Mouse (Mus musculus): ENCODE results near the gene Neurl1b. TPM values are rescaled to one million over a fixed set of nuclear protein-coding genes. Genes with fewer than 3 reads are reported as not detected.

Gene Neurl1b
- total and polyA plus RNA-seq, 2 experiments from 2014 or later = 2.1 to 69.7 TPM

DNA sequence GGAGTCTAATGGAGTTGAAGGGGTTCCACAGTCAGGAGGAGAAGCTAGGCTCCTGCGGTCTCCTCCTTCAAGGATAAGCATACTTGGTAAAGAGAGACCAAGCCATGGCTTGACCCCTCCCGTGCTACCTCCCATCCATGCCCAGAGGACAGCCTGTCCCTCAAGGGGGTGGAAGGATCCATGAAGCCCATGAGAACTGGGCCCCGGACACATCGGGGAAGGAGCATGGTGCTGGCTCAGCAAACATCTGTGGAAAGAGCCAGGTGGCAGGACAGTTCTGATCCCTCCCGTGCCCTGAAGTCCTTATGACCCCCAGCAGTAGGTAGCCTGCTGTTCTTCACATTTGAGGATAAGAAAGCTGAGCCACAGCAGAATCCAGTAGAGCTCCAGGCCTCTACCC lies 48.8 kb downstream of the Neurl1b start:
- Histone ChIP-seq H3K4me2 (ENCODE audit: low read depth, low read length, poor library complexity, severe bottlenecking) (no peak overlapping the region), H3K27me3 (ENCODE audit: insufficient read depth, low read length) (no peaks in the 10 kb centered on the region), H3K4me3 (ENCODE audit: low read depth, low read length) (no peak overlapping the region), H3K9ac (replicated peaks; ENCODE audit: low read length, poor library complexity, severe bottlenecking) (no peak overlapping the region), H3K36me3 (ENCODE audit: insufficient read depth, low read length) (no peaks in the 10 kb centered on the region), H3K27ac (ENCODE audit: low read depth, low read length) (no peak overlapping the region), H3K9me3 (ENCODE audit: low read length) (no peaks in the 10 kb centered on the region), H3K4me1 (ENCODE audit: insufficient read depth, low read length) (0 out of 2 replicates have a peak, but pooled peaks cover 3% of the 10 kb centered on the region)
- 85% methylated on average over 5 of the region's 5 CpGs for WGBS
- ATAC-seq (ENCODE audit: low FRiP score) = no peak
- TF ChIP-seq CTCF (IDR thresholded peaks at IDR 0.05) = no peak
- no peak for DNase-seq (ENCODE audit: low spot score)

DNA sequence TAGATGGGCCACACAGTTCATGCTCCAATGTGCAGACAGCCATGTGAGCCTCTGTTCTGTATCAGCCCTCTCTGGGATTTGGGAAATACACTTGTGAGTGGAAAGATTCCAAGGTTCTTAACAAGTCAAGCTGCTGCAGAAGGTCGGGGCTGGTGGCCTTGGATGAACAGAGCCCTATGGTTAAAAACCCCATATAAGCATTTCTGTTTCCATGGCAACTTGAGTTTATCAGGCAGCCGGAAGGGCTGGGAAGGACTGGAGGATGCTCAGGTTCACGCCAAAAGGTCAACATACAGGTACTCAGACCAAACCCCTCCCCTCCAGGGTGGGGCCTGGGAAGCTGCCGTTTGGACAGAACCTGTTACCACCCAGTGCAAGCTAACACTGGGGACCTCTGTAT lies 49.4 kb downstream of the Neurl1b start:
- no peaks in the 10 kb centered on the region for H3K9me3 ChIP-seq (ENCODE audit: low read length)

DNA sequence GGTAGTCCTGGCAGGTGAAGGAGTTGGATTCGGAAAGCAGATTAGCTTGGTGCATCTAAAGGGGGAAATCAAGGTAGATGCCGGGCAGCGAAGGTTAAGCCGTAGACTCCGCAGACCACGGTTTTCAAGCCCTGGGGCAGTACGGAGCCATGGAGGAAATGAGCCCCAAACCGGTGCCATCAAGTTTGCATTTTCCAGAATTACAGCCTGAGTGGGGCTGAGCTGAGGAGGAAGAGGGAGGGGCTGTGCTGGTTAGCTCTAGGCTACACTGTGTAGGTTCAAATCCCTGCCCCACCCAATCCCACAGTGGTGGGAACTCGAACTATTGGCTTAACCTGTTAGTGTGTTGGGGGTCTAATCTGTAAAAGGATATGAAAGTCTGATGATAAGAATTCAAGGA lies 49.9 kb downstream of the Neurl1b start:
- Histone ChIP-seq H3K4me2 (ENCODE audit: low read depth, low read length, poor library complexity, severe bottlenecking) (no peak overlapping the region), H3K4me1 (ENCODE audit: insufficient read depth, low read length) (0 out of 2 replicates have a peak, but pooled peaks cover 3% of the 10 kb centered on the region), H3K9ac (replicated peaks; ENCODE audit: low read length, poor library complexity, severe bottlenecking) (no peak overlapping the region), H3K27me3 (ENCODE audit: insufficient read depth, low read length) (no peaks in the 10 kb centered on the region), H3K9me3 (ENCODE audit: low read length) (no peaks in the 10 kb centered on the region), H3K36me3 (ENCODE audit: insufficient read depth, low read length) (no peaks in the 10 kb centered on the region), H3K27ac (ENCODE audit: low read depth, low read length) (no peak overlapping the region), H3K4me3 (ENCODE audit: low read depth, low read length) (no peak overlapping the region)
- ATAC-seq (ENCODE audit: low FRiP score) = no peak
- WGBS = 81% methylated on average over 9 of the region's 9 CpGs
- no peak for TF ChIP-seq CTCF (IDR thresholded peaks at IDR 0.05)
- no peak for DNase-seq (ENCODE audit: low spot score)

More for the DNA sequence above, 49.4 kb downstream of the Neurl1b start:
- 39% methylated on average over 4 of the region's 4 CpGs for WGBS
- DNase-seq (ENCODE audit: low spot score) (no peak), ATAC-seq (ENCODE audit: low FRiP score) (no peak)
- H3K27me3 ChIP-seq (ENCODE audit: insufficient read depth, low read length) = no peaks in the 10 kb centered on the region
- H3K27ac ChIP-seq (ENCODE audit: low read depth, low read length) = no peak overlapping the region
- no peak for TF ChIP-seq CTCF (IDR thresholded peaks at IDR 0.05)
- no peak overlapping the region for H3K4me3 ChIP-seq (ENCODE audit: low read depth, low read length)
- H3K36me3 ChIP-seq (ENCODE audit: insufficient read depth, low read length) = no peaks in the 10 kb centered on the region
- H3K9ac ChIP-seq (replicated peaks; ENCODE audit: low read length, poor library complexity, severe bottlenecking) = no peak overlapping the region
- H3K4me2 ChIP-seq (ENCODE audit: low read depth, low read length, poor library complexity, severe bottlenecking) = no peak overlapping the region
- H3K4me1 ChIP-seq (ENCODE audit: insufficient read depth, low read length) = 0 out of 2 replicates have a peak, but pooled peaks cover 3% of the 10 kb centered on the region

DNA sequence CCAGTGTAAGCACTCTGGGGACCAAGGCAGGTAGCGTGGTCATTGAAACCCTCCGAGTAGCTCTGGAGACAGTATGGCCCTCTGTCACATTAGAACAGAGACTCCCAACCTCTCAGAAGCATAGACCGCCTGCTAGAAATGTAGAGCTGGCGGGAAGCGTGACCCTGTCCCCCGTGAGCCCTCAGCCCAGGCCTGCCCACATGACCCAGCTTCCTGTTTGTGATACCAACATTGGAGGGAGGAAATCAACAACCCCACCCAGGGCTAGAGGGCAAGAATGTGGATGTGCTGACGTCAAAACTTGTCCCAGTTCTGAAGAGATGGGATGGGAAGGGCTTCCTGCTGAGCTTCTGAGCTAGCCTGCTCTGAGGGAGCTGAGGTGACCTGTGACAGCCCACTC lies 50.3 kb downstream of the Neurl1b start:
- TF ChIP-seq CTCF (IDR thresholded peaks at IDR 0.05) = no peak
- no peak overlapping the region for H3K27ac ChIP-seq (ENCODE audit: low read depth, low read length)
- no peak overlapping the region for H3K4me2 ChIP-seq (ENCODE audit: low read depth, low read length, poor library complexity, severe bottlenecking)
- H3K9ac ChIP-seq (replicated peaks; ENCODE audit: low read length, poor library complexity, severe bottlenecking) = no peak overlapping the region
- ATAC-seq (ENCODE audit: low FRiP score) (no peak), DNase-seq (ENCODE audit: low spot score) (no peak)
- H3K27me3 ChIP-seq (ENCODE audit: insufficient read depth, low read length) = no peaks in the 10 kb centered on the region
- H3K9me3 ChIP-seq (ENCODE audit: low read length) = no peaks in the 10 kb centered on the region
- WGBS = 78% methylated on average over 7 of the region's 7 CpGs
- no peak overlapping the region for H3K4me3 ChIP-seq (ENCODE audit: low read depth, low read length)
- 0 out of 2 replicates have a peak, but pooled peaks cover 3% of the 10 kb centered on the region for H3K4me1 ChIP-seq (ENCODE audit: insufficient read depth, low read length)
- no peaks in the 10 kb centered on the region for H3K36me3 ChIP-seq (ENCODE audit: insufficient read depth, low read length)

DNA sequence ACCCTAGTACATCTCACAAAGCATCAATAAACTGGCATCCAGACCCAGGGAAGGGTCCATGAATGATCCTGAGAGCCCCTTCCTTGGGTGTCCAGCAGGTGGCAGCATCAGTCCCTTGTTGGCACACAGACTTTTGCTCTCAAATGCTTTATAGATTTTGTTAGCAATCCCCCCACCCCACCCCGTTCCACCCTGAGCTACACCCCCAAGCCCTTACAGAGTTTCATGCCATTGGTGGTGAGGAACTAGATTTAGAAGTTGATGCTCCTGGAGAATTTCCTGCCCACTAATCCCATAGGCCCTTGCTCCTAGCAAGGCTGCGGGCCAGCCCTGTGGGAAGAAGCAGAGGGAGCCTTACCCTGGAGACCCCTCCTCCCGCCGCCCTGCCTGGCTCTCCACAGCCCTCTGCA lies 52.1 kb downstream of the Neurl1b start:
- peak overlapping the region; percentile 29; the same call in 1 of the 2 replicates for H3K4me2 ChIP-seq (ENCODE audit: low read depth, low read length, poor library complexity, severe bottlenecking)
- ATAC-seq (ENCODE audit: low FRiP score) (no peak), DNase-seq (ENCODE audit: low spot score) (peak; percentile 85)
- no peak overlapping the region for H3K9ac ChIP-seq (replicated peaks; ENCODE audit: low read length, poor library complexity, severe bottlenecking)
- no peak overlapping the region for H3K27ac ChIP-seq (ENCODE audit: low read depth, low read length)
- H3K36me3 ChIP-seq (ENCODE audit: insufficient read depth, low read length) = no peaks in the 10 kb centered on the region
- H3K4me1 ChIP-seq (ENCODE audit: insufficient read depth, low read length) = 0 out of 2 replicates have a peak, but pooled peaks cover 3% of the 10 kb centered on the region
- H3K27me3 ChIP-seq (ENCODE audit: insufficient read depth, low read length) = no peaks in the 10 kb centered on the region
- no peaks in the 10 kb centered on the region for H3K9me3 ChIP-seq (ENCODE audit: low read length)
- peak; percentile 91 for TF ChIP-seq CTCF (IDR thresholded peaks at IDR 0.05)
- WGBS = 0% methylated on average over 4 of the region's 4 CpGs
- no peak overlapping the region for H3K4me3 ChIP-seq (ENCODE audit: low read depth, low read length)

DNA sequence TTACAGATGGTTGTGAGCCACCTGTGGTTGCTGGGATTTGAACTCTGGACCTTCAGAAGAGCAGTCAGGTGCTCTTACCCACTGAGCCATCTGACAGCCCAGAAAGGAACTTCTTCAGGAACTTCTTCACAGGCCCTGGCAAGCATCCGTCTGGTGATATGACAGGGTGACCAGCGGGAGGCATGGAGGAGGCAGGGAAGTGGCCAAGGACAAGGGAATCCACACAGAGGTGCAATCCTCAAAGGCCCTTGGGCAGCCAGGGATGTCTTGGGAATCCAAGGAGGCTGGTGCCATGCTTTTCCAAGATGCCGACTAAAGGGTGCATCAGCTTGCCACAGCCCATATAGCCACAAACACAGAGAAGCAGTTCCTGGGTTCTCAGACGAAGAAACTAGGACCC lies 53.0 kb downstream of the Neurl1b start:
- Histone ChIP-seq H3K4me1 (ENCODE audit: insufficient read depth, low read length) (0 out of 2 replicates have a peak, but pooled peaks cover 3% of the 10 kb centered on the region), H3K27ac (ENCODE audit: low read depth, low read length) (no peak overlapping the region), H3K4me3 (ENCODE audit: low read depth, low read length) (no peak overlapping the region), H3K36me3 (ENCODE audit: insufficient read depth, low read length) (no peaks in the 10 kb centered on the region), H3K9ac (replicated peaks; ENCODE audit: low read length, poor library complexity, severe bottlenecking) (no peak overlapping the region), H3K9me3 (ENCODE audit: low read length) (no peaks in the 10 kb centered on the region), H3K27me3 (ENCODE audit: insufficient read depth, low read length) (no peaks in the 10 kb centered on the region), H3K4me2 (ENCODE audit: low read depth, low read length, poor library complexity, severe bottlenecking) (no peak overlapping the region)
- TF ChIP-seq CTCF (IDR thresholded peaks at IDR 0.05) = no peak
- WGBS = 81% methylated on average over 4 of the region's 4 CpGs
- ATAC-seq (ENCODE audit: low FRiP score) = no peak
- no peak for DNase-seq (ENCODE audit: low spot score)

Data from midbrain, postnatal 0 days (tissue).